Mouse (Mus musculus) E14TG2a.4 (cell line): ENCODE measurements at regions not wholly inside any gene's neighbourhood (a gene's known extent, or its start where the extent isn't known, plus 50 kb on each side); places are given as distances from the start of the nearest gene placed in this dataset.

Experiments
- H3K27me3 ChIP-seq: 2 replicates; pipeline ENCODE4 v1.6.1; 2014; ENCODE audit warnings: low read length, control low read depth; ENCODE audit not compliant: insufficient read depth
- H3K36me3 ChIP-seq: 2 replicates; pipeline ENCODE4 v1.6.1; 2014; ENCODE audit warnings: low read length, control low read depth; ENCODE audit not compliant: insufficient read depth
- H3K4me1 ChIP-seq: replicated peaks from 2 replicates; pipeline ENCODE4 v1.6.1; 2014; ENCODE audit warnings: low read depth, low read length, control low read depth
- H3K4me3 ChIP-seq: replicated peaks from 2 replicates; pipeline ENCODE4 v1.5.1; 2014; ENCODE audit warnings: mild to moderate bottlenecking, low read length
- H3K9me3 ChIP-seq: 2 replicates; pipeline ENCODE4 v1.6.1; 2014; ENCODE audit warnings: low read length, control low read depth
- CTCF ChIP-seq: conservative IDR thresholded peaks from 2 replicates; pipeline ENCODE4 v1.5.1; 2014; ENCODE audit warnings: low read length
- NANOG ChIP-seq: IDR thresholded peaks from 2 replicates; pipeline ENCODE4 v1.6.1; 2014; ENCODE audit warnings: borderline replicate concordance, low read length, mixed read lengths
- POU5F1 ChIP-seq: IDR thresholded peaks from 2 replicates; pipeline ENCODE4 v1.6.1; 2014; ENCODE audit warnings: low read length, borderline replicate concordance

DNA sequence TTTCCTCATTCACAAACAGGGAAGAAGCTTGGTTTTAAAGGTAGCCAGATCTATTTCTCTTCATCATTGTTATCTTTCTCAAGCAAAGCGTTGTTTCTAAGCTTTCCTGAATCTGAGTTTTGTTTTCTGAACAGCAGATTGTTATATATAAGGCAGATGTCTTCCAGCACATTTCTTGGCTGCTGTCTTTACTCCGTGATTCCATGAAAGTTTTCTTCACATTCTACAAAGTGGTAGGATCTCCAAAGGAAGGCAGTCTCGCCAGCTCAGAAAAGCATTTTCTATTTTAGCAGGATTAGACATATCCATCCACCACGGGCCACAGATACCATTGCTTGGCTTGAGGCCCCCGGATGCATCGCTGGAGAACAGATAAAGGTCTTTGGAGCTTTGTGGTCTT lies 171.2 kb upstream of the Gdnf start:
- no peak overlapping the region for H3K4me3 ChIP-seq
- TF ChIP-seq NANOG: no peak
- no peak for TF ChIP-seq POU5F1
- no peak for TF ChIP-seq CTCF

DNA sequence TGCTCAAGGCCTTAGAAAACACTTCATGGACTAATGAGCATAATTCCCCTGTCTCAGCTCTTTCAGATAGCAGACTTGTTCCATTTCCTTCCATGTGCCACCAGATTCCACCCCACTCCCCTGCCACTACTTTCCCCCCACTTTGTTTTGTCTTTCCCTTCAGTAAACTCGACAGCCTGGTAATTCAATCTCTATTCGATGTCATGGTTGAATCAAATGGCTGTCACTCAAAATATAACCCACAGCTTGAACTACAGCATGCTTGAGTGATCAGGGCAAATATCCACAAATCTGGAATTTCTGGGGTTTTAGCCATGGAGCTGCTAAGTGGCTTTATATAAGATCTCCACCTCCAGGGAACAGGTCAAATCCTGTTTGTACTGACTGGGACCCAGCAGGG lies 168.6 kb upstream of the Gdnf start:
- Histone ChIP-seq H3K36me3 (no peaks in the 10 kb centered on the region), H3K9me3 (no peaks in the 10 kb centered on the region), H3K27me3 (no peaks in the 10 kb centered on the region), H3K4me3 (no peak overlapping the region), H3K4me1 (no peaks in the 10 kb centered on the region)
- TF ChIP-seq POU5F1 (no peak), CTCF (no peak), NANOG (no peak)

More for the DNA sequence above, 171.2 kb upstream of the Gdnf start:
- Histone ChIP-seq H3K27me3 (no peaks in the 10 kb centered on the region), H3K9me3 (no peaks in the 10 kb centered on the region), H3K4me1 (no peaks in the 10 kb centered on the region), H3K36me3 (no peaks in the 10 kb centered on the region)

DNA sequence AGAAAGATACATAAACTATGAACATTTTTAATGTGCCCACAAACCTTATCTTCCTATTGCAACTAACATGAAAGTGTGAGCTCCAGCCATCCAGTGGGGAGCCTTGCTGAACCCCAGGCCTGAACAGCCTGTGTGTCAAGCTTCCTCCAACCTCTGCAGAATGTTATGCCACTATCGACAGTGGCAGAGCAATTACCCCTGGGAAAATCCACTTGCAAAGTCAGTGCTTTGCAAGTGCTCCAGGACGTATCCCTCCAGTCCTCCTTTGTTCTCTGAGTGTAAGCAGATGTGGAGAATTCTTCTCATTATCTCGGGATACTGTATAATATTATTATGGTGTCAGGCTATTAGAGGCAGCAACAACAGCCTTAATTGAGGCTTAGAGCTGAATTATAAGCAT lies 159.9 kb upstream of the Gdnf start:
- H3K4me3 ChIP-seq: no peak overlapping the region
- no peaks in the 10 kb centered on the region for H3K27me3 ChIP-seq
- no peaks in the 10 kb centered on the region for H3K4me1 ChIP-seq
- H3K36me3 ChIP-seq: no peaks in the 10 kb centered on the region
- TF ChIP-seq CTCF (no peak), NANOG (no peak), POU5F1 (no peak)
- H3K9me3 ChIP-seq: no peaks in the 10 kb centered on the region

DNA sequence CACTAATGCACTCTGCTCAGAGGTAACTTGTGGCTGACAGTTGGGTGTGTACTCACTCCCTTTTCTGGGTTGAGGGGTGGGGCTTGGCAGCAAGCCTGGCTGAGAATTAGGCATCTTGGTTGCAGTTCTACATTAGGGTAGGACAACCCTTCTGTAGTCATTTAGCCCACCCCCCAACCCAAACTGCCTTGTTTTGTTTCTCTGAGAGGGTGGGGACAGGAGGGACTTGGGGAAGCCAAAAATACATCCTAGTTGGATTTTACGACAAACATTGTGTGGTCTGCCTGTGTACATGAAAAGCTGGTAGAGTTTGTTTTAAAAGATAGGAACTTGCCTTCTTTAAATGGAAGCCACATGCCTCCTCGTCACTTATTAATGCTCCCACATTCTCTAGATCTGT lies 146.8 kb upstream of the Gdnf start:
- Histone ChIP-seq H3K9me3 (peaks cover 9% of the 10 kb centered on the region), H3K4me1 (no peaks in the 10 kb centered on the region), H3K4me3 (no peak overlapping the region), H3K36me3 (no peaks in the 10 kb centered on the region), H3K27me3 (no peaks in the 10 kb centered on the region)
- TF ChIP-seq CTCF (no peak), NANOG (no peak), POU5F1 (no peak)

DNA sequence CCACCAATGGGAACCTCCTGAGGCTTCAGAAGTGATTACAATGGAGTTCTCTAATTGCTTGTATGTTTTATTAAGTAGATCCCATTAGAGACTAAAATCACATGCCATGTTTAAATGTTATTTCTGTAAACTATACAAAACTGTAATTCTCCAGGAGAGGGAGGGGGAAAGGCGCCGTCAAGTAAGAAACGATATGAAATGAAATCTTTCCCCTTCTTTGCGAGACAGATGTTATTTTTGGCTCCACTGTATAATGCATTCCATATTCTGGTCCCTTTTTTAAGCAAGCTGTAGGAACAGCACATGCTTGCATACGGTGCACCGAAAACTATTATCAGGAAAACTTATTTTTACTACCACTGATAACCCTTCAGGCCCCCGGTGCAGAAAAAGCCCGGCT lies 141.0 kb upstream of the Gdnf start:
- Histone ChIP-seq H3K36me3 (no peaks in the 10 kb centered on the region), H3K4me3 (no peak overlapping the region), H3K9me3 (peaks cover 19% of the 10 kb centered on the region), H3K27me3 (no peaks in the 10 kb centered on the region), H3K4me1 (no peaks in the 10 kb centered on the region)
- TF ChIP-seq CTCF: no peak
- TF ChIP-seq POU5F1: no peak
- TF ChIP-seq NANOG: no peak

DNA sequence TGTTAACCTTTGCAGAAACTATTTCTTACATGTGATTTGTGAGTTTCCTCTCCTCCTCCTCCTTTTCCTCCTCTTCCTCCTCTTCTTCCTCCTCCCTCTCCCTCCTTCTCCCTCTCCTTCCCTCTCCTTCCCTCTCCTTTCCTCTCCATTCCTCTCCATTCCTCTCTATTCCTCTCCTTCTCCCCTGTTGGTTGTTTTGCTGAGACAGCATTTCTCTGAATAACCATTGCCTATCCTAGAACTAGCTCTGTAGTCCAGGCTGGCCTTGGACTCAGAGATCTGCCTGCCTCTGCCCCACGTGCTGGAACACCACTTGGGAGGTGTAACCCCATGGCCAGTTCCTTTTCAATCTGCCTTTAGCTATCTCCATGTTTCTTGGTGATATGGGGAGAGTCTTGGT lies 133.7 kb upstream of the Gdnf start:
- Histone ChIP-seq H3K4me1 (no peaks in the 10 kb centered on the region), H3K9me3 (no peaks in the 10 kb centered on the region), H3K36me3 (no peaks in the 10 kb centered on the region), H3K4me3 (no peak overlapping the region), H3K27me3 (no peaks in the 10 kb centered on the region)
- TF ChIP-seq POU5F1 (no peak), NANOG (no peak), CTCF (no peak)

DNA sequence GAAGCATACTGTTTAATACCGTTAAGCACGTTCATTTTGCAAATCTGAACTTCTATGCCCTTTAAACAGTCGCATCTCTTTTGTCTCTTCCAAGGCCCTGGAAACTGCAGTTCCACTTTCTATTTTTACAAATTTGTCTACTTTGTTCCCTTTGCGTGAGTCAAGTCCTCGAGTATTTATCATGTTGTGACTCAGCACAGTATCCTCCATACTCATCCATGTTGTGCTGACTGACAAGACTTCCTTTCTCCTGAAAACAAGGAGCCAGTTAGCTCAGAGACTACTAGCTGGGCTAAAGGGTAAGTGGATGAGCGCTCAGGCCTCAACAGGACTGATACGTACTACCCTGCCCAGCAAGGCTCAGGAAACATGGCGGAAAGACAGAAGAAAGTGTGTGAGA lies 131.9 kb upstream of the Gdnf start:
- TF ChIP-seq CTCF (no peak), POU5F1 (no peak), NANOG (no peak)
- Histone ChIP-seq H3K36me3 (no peaks in the 10 kb centered on the region), H3K4me1 (no peaks in the 10 kb centered on the region), H3K27me3 (no peaks in the 10 kb centered on the region), H3K4me3 (no peak overlapping the region), H3K9me3 (no peaks in the 10 kb centered on the region)

DNA sequence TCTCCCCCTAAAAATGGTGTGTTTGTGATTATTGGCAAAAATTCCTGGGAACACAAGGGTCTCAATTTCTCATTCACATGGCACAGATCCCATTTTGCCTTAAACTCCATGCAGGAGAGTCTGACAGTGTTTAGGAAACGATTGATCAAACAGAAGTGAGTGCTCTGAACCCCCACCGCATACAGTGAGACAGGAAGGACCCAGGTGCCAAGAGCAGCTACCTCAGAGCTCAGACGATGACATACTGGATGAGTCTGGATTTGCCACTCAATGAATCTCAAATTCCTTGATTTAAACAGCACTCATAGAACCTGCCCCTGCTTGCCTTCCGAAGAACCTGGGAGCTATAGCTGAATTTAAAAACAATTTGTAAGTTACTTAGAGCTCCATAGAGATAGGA lies 129.6 kb upstream of the Gdnf start:
- Histone ChIP-seq H3K27me3 (no peaks in the 10 kb centered on the region), H3K9me3 (no peaks in the 10 kb centered on the region)
- TF ChIP-seq POU5F1 (no peak), NANOG (no peak), CTCF (no peak)

DNA sequence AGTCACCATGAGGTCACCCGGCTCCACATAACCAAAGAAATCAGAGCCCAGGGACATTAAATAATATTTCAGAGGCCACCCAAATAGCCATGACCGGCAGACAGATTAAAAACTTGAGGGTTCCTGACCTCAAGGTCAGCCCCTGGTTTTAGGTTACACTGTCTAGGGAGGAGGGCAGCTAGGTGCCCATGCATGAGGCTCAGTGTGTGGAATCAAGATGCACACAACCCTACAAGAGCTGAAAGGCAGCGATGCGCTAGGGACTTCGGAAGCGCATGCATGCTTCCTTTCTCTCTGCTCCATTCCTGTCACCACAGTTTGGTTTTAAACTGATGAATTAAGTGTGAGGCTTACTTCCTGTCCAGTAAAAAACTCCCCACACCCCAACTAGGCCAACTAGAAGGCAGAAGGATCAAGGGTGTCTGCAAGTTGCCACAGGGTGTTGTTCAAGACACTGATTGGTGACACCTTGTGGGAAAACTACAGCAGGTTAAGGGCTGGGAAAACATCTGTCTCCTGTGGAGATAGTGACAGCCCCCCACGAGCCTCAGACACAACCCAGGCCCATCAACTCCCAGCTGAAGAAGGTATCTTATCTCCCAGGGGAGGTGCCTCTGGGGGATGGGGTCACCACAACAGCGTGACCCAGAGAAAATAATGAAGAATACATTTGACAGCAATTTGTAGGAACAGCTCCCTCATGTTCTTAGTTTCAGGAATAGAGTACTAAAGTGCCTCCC lies 127.2 kb upstream of the Gdnf start:
- Histone ChIP-seq H3K36me3 (no peaks in the 10 kb centered on the region), H3K9me3 (no peaks in the 10 kb centered on the region), H3K27me3 (no peaks in the 10 kb centered on the region), H3K4me1 (peaks cover 11% of the 10 kb centered on the region), H3K4me3 (no peak overlapping the region)
- no peak for TF ChIP-seq POU5F1
- TF ChIP-seq NANOG: no peak
- TF ChIP-seq CTCF: no peak

More for the DNA sequence above, 129.6 kb upstream of the Gdnf start:
- Histone ChIP-seq H3K4me1 (no peaks in the 10 kb centered on the region), H3K4me3 (no peak overlapping the region), H3K36me3 (no peaks in the 10 kb centered on the region)
